Mouse (Mus musculus) testis, adult 2 months (tissue): ENCODE results near the gene Rsad1.

ENCODE experiments used
- CTCF ChIP-seq: fragments of 200-500 bp; IDR thresholded peaks from 2 replicates; pipeline ENCODE4 v1.5.1; 2012; ENCODE audit warnings: low read depth, mild to moderate bottlenecking, inconsistent platforms, low read length, moderate library complexity; ENCODE audit not compliant: control insufficient read depth, insufficient read depth, insufficient replicate concordance
- POLR2A ChIP-seq: fragments of 200-500 bp; IDR thresholded peaks from 2 replicates; pipeline ENCODE4 v1.6.1; 2012; ENCODE audit warnings: low read depth, mild to moderate bottlenecking, inconsistent platforms, low read length, moderate library complexity; ENCODE audit not compliant: control insufficient read depth

DNA sequence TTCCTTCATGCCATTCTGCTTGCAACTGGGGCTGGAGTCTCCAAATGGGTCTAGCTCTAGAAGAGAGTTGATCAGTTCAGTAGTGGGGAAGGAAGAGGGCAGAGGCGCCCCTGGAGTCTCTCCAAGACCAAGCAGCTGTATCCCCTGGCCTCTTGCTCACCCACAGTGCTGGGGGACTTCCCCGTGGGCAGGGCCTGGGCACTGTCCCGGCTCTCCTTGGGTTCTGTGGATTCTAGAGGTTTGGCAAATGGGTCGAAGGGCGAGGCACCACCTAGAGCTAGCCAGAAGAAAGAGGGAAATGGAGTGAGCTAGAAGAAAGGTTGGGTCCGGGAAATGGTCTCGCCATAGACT, 57.3 kb downstream of the Rsad1 start:
- no peak for TF ChIP-seq CTCF
- no peak for TF ChIP-seq POLR2A
